ENCODE assay signal across 22 mouse cellular contexts in genomic region chr17:84775291-84775690, GRCm38 (mm10).
"Had no signal": no experiment of that assay in that cellular context is flagged by ENCODE, and none has a peak within 500 bp of the region (broad histone marks: within the 10 kb centered on the region; RNA-seq: fewer than 3 reads in every experiment).

No protein-coding gene starts in this region.

- H3K4me2 ChIP-seq: limb, embryonic 13.5 days; lung, embryonic 14.5 days; midbrain, embryonic 11.5 days; midbrain, embryonic 15.5 days; neural tube, embryonic 12.5 days; neural tube, embryonic 15.5 days; stomach, embryonic 15.5 days had no signal

- DNase-seq: kidney, adult 18-20 months; kidney, adult 9 months; kidney, postnatal 14 days; kidney, postnatal 4 days; layer of hippocampus, adult 9-11 months; lung, embryonic 14.5 days; retina, postnatal 1 day; right cerebral cortex, postnatal 25 days; spleen, adult 18-20 months; thymus, postnatal 25 days had no signal

- H3K4me1 ChIP-seq: limb, embryonic 10.5 days; limb, embryonic 13.5 days; midbrain, embryonic 15.5 days; neural tube, embryonic 12.5 days; neural tube, embryonic 15.5 days; stomach, embryonic 15.5 days had no signal

- ATAC-seq: inflammation-experienced regulatory T-cells, adult 6 months; intestine, embryonic 16.5 days; lung, postnatal 0 days; midbrain, embryonic 15.5 days had no signal

- H3K27me3 ChIP-seq: limb, embryonic 13.5 days; midbrain, embryonic 15.5 days; neural tube, embryonic 12.5 days; neural tube, embryonic 15.5 days; stomach, embryonic 15.5 days had no signal

- H3K9ac ChIP-seq: limb, embryonic 13.5 days; lung, embryonic 14.5 days; midbrain, embryonic 15.5 days; neural tube, embryonic 12.5 days; neural tube, embryonic 15.5 days; stomach, embryonic 15.5 days had no signal

- H3K9me3 ChIP-seq: limb, embryonic 10.5 days; limb, embryonic 13.5 days; midbrain, embryonic 15.5 days; neural tube, embryonic 12.5 days; neural tube, embryonic 15.5 days; stomach, embryonic 15.5 days had no signal

- H3K27ac ChIP-seq: layer of hippocampus, adult 2 months; limb, embryonic 10.5 days; limb, embryonic 13.5 days; macrophage; midbrain, embryonic 15.5 days; neural tube, embryonic 12.5 days; neural tube, embryonic 15.5 days; stomach, embryonic 15.5 days had no signal

- H3K4me3 ChIP-seq: layer of hippocampus, adult 2 months; limb, embryonic 10.5 days; limb, embryonic 13.5 days; midbrain, embryonic 15.5 days; neural tube, embryonic 12.5 days; neural tube, embryonic 15.5 days; stomach, embryonic 15.5 days had no signal
